Mouse (Mus musculus) cerebellum, adult 2 months (tissue): ENCODE data around the gene Dennd1c.

ENCODE experiments used
- CTCF ChIP-seq: fragments of 200-500 bp; IDR thresholded peaks from 2 replicates; pipeline ENCODE4 v1.5.1; 2011; ENCODE audit warnings: low read depth, mild to moderate bottlenecking, control low read depth, low read length, moderate library complexity, borderline replicate concordance; ENCODE audit not compliant: insufficient read depth
- POLR2A ChIP-seq: fragments of 200-500 bp; IDR thresholded peaks from 2 replicates; pipeline ENCODE4 v1.6.1; 2011; ENCODE audit warnings: low read length, control low read depth, borderline replicate concordance; ENCODE audit not compliant: insufficient read depth

GRCm38 (mm10) chr17:57062548-57062947 lies 15.8 kb downstream of the Dennd1c start:
- TF ChIP-seq POLR2A (no peak), CTCF (no peak)
